Mouse (Mus musculus) embryo, embryonic 11.5 days (tissue): ENCODE results near the gene Idh3b.

Experiments used
- DNase-seq: peaks from one replicate; pipeline ENCODE4 v3.0.0-alpha.2; 2012; ENCODE audit warnings: low read depth, low spot score

Idh3b gene

DNA sequence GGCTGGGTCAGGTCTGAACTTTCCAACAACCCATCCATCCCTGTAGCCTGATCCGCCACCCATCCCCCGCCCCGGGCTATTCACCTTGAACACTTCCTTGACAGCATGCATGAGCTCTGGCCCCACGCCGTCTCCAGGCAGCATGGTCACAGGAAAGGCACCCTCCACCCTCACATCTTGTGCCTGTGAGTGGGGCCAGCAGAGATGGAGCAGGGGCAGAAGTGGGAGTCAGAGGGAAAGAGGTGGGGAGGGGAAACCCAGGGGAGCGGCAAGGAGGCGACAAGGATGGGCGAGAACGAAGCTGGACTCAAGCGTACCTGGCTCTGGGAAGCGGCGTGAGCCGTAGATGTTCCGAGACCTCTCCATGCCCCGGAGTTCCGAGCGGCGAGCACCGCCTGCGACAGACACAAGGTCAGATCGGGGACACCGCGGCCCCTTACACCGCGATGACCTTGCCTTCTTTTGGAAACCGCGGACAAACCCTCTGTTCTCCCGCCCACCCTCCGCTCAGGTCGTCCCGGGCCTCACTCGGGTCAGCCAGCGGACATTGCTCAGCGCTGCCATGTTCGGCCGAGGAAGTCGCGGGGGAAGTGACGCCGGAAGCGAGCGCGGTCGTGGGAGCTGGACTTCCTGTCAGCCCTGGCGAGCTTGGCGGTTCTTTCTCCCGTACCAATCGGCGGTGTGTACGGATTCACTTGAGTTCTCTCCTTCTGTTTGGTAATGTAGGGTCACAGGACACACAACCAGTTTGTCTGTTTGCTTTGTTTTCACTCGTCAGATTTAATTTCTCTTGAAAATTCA, at the start of gene Idh3b:
Gene Idh3b (minus strand): TSS at position 694 of the 801 bp plus-strand sequence.
- DNase-seq: peak; percentile 72

- no peak for DNase-seq
Measured at GRCm38 (mm10) chr2:130329502-130329901, 45.2 kb upstream of the Idh3b start.

GRCm38 (mm10) chr2:130327057-130327456, 42.7 kb upstream of the Idh3b start:
- no peak for DNase-seq

DNA sequence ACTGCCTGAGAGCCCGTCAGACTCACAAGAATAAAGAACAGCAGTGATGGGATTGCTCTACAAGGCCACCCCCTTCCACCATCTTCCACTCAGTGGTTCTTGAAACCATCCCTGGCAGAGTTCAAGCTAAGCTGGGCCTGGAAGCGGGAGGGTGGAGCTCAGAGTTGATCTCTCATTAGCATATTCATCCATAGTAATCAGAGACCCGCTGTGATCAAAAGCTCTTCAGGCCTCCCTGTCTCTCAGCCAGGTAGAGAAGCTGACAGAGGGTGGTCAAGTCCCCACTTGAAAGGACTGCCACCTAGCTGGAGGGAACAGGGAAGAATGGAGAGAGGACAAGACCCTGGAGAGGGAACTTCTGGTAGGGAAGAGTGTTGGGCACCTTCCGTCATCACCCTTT, 18.7 kb upstream of the Idh3b start:
- DNase-seq: no peak

- DNase-seq: no peak
Measured at GRCm38 (mm10) chr2:130297580-130297979, 13.2 kb upstream of the Idh3b start.

GRCm38 (mm10) chr2:130296134-130296745, 11.9 kb upstream of the Idh3b start:
- no peak for DNase-seq

DNA sequence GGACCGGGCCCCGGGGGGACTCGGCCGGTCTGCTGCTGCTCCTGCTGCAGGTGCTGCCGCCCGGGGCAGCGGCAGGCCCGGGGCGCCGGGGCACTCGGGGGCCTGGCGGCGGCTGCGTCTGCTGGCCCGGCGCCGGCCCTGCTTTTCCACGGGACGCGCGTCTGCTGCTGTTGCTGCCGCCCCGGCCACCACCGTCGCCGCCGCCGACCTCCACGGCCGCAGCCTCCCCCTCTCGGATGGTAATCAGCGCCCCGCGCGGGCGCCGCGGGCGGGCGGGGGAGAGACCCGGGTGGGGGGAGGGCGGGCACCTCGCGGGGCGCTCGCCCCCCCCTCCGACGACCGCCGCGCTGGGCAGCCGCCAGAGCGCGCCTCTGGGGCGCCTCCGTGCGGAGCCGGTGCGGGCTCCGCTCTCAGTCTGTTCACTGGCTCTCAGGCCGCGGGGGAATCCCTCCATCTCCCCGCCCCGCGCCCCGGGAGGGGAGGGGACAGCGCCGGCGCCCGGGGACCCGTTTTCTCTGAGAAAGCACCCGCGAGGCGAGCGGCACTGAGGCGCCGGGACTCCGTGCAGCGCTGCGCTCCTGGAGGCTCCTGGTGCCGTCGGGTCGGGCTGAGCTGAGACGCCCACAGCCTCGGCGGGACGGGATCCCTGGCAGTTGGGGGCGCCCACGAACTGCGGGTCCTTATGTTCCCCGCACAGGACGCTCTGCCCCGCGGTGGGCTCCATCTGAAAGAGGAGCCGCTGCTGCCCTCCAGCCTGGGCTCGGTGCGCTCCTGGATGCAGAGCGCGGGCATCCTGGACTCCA, 11.2 kb upstream of the Idh3b start:
- DNase-seq: peak; percentile 35

- peak; percentile 40 for DNase-seq
Measured at GRCm38 (mm10) chr2:130294936-130295277, 10.6 kb upstream of the Idh3b start, which contains the start of gene Ebf4. Gene Ebf4 (plus strand): TSS chr2:130295169.

- DNase-seq: no peak
Measured at GRCm38 (mm10) chr2:130294218-130294935, 10.0 kb upstream of the Idh3b start.

DNA sequence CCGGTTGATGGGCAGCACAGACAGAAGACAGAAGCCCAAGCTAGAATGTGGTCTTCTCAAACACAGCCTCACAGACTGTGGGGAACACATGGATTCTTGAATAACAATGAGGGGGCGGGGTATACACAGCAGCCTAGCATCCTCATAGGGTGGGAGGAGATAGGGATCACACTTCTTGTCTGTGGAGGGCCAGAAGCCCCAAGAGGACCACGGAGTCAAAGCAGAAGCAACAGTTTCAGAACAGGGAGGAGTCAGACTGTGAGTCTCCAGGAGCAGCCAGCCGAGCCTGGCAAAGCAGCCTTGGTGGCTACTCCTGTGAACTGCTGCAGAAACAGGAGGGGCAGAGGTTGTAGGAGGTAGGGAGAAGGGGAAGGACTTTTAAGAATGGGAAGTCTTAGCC, 9.1 kb upstream of the Idh3b start:
- DNase-seq: peak; percentile 29

DNA sequence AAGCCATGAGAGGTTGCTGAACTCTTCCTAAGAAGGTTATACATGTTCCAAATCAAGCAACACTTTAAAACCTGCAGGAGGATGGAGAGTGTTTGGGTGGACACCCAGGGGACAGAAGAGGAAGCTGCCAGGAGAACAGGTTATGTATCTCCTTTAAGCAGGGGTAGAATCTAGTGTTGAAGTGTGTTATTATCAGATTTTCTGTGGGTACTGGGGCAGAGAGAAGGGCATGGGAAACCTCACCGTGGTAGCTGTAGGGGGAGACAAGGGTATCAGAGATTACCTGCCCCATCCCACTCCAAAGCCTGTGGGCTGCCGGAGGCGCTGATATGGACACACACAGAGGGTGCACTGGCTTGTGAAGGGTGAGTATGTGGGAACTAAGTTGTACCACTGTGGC, 8.7 kb upstream of the Idh3b start:
- DNase-seq: no peak

GRCm38 (mm10) chr2:130291434-130291833, 7.1 kb upstream of the Idh3b start:
- DNase-seq: peak; percentile 51

GRCm38 (mm10) chr2:130289086-130289485, 4.7 kb upstream of the Idh3b start:
- no peak for DNase-seq

GRCm38 (mm10) chr2:130280818-130281217, 3.5 kb downstream of the Idh3b start:
- DNase-seq: no peak

DNA sequence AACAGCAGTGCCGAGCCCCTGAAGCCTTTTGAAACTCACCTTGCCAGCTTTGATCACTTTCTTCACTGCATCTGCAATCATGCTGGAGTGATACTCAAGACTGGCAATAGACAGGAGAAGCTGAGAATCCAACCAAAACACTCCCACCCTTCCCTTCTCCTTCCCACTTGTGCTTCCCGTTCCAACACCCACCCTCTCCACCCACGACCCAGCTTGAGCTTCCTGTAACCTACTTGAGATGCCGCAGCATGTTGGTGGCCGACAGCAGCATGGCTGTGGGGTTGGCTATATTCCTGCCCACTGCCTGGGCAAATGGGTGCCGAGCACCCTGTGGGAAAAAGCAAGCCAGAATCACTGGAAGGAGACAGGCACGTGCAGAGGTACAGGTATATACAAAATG, 4.1 kb downstream of the Idh3b start:
- no peak for DNase-seq

DNA sequence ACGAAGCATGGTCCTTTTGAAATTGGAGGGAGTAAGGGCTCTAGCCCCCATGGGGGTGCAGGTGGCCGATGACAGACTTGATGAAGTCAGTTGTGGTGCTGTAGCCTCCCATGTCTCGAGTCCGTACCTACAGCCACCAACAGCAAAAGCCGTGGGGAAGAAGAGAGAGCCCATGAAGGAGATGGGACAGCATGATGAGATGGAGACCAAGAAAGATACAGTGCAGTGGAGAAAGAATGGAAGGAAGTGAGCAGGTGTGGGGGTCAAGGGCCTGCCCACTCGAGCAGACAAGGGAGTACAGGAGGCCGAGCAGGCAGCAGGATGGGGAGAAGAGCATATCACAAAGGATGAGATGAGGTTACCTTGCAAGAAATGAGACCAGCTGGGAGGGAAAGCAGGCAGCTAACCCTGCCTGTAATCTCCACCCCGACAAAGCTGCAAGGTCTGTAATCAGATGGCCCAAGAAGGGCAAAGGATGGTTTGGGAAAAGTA, 4.7 kb downstream of the Idh3b start:
- no peak for DNase-seq

DNA sequence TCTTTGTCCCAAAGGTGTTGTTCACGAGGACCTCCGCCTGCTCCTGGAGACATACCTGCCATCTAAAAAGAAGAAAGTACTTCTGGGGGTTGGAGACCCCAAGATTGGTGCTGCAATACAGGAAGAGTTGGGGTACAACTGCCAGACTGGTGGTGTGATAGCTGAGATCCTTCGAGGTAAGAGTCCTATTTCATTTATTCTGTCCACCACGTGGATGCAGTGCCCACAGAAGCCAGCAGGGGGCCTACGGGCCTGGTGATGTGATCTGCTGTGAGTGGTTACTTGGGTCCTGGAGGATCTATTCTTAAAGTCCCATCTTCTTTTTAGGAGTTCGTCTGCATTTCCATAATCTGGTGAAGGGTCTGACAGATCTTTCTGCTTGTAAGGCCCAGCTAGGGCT, 8.7 kb downstream of the Idh3b start:
- DNase-seq: peak; percentile 48

DNA sequence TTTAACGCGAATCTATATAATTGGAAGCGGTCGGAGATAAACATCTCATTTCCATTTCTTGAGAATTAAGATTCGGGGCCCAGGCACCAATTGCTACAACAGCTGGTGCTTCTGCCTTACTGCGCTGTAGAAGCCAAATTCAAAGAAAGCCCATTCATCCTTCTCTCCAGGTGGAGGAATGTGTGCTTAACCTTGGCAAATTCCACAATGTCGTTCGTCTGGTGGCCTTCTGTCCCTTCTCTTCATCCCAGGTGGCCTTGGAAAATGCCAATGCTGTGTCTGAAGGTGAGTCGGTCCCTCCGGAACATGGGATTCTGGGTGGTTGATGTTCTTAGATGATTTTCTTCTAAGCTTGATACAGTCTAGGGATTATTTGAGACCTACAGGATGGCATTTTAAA, 9.5 kb downstream of the Idh3b start:
- no peak for DNase-seq

GRCm38 (mm10) chr2:130274149-130274861, 10.0 kb downstream of the Idh3b start, which contains the start of gene Nop56:
Gene Nop56 (plus strand): TSS chr2:130274430.
- DNase-seq: peak; percentile 97

DNA sequence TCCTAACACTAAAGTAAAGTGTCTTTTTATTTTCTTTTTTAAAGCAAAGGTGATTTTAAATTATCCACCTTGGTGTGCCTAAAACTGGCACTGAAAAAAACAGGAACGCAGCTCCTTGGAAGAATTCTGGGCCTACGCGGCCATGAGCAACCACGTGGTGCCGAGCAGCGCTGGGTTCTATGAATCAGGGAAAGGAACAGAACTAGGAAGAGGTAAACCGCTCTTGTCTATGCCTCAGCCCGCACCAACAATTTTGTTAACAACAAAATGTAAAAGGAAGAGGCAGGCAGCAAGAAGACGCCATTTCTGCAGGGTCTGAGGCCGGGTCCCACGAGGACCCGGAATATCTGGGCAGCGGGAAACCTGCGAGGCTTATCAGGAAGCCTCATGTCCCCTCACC, 10.6 kb downstream of the Idh3b start:
- DNase-seq: no peak

- DNase-seq: no peak
Measured at GRCm38 (mm10) chr2:130268074-130268473, 16.3 kb downstream of the Idh3b start.
